Mouse (Mus musculus) cerebellum, postnatal 25 days (tissue): ENCODE measurements at regions not wholly inside any gene's neighbourhood (a gene's known extent, or its start where the extent isn't known, plus 50 kb on each side); places are given as distances from the start of the nearest gene placed in this dataset.
"Not testable (repeated sequence)": the region's sequence is repeated elsewhere in the genome, so short reads cannot be mapped to it uniquely, and the experiment has no call there.

Source experiments
- DNase-seq, 2 experiments: peaks; one replicate each; pipeline ENCODE4 v3.0.0; 2021; ENCODE audit warnings: mixed read lengths in 2 of 2

DNA sequence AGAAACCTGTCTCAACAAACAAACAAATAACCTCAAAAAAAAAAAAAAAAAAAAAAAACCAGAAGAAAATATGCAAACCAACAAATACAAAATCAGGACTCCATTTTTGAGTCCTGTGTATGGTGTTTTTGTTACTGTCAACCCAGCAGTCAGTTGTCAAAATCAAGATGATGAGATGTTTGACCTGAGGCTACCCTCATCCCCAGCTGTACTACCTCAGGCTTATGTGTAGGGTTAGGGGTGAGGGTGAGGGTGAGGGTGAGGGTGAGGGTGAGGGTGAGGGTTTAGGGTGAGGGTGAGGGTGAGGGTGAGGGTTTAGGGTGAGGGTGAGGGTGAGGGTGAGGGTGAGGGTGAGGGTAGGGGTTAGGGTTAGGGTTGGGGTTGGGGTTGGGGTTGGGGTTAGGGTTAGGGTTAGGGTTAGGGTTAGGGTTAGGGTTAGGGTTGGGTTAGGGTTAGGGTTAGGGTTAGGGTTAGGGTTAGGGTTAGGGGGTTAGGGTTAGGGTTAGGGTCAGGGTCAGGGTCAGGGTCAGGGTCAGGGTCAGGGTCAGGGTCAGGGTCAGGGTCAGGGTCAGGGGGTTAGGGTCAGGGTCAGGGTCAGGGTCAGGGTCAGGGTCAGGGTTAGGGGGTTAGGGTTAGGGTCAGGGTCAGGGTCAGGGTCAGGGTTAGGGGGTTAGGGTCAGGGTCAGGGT, 97.0 kb upstream of the Vmn2r87 start:
- peak in 1 of 2 experiments; percentile 50 for DNase-seq

DNA sequence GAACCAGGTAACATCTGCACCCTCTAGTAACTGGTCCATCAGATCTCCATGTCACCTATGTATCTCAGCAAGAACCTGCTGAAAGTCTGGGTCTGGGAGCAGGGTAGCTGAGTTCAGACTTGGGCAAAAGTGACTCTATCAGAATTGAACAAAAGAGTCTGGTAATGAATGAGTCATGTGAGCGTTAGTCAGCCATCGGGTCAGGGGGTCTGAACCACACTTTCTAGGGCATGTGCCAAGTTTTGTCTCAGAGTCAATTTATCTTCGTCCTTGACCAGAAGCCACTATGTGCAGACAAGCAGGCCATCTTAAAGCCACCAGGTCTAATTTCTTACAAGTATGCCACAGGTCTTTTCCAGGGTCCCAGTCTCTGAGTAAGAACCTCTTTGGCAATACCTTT, 69.2 kb upstream of the Vmn2r87 start:
- DNase-seq: not testable (repeated sequence)

DNA sequence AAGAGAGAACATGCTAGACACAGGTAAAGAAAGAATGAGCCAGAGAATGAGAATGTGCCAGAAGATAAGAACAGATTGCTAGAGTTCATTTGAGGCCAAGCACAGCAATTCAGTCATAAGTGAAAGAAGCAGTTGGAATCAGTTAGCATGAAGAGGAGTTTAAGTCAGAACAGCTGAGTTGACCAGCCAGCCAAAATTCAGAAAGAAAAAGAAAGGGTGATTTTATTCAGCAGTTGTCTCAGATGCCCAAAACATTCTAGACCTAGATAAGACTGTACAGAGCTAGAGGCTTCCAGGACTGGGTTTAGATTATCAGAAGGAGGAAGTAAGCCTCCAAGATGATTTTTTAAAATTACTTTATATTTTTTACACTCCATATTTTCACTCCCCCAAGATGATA, 51.4 kb upstream of the Vmn2r87 start:
- DNase-seq: no peak
